Mouse (Mus musculus): Measurements from ENCODE around the gene Zzef1. TPM values are rescaled to one million over a fixed set of nuclear protein-coding genes. Genes with fewer than 3 reads are reported as not detected.

Gene Zzef1
- total and polyA plus RNA-seq, 3 experiments, result 10.5 to 20.8 (median 16.8) TPM

GRCm38 (mm10) chr11:72955339-72955974, 159.4 kb downstream of the Zzef1 start:
- in situ Hi-C loops (cut with MboI; ENCODE audit: low pct_ligation_motif_present, low pct_unique_long_range_greater_than_20kb, low sequenced_read_pairs), result no loop called here
- H3K4me1 ChIP-seq (ENCODE audit: control insufficient read depth in 1 of 2, insufficient read depth in 2 of 2), result peaks cover 53 to 98% of the 10 kb centered on the region in 2 experiments
- H3K4me3 ChIP-seq (replicated peaks in 1 of 3; ENCODE audit: low read depth in 2 of 3, low read length in 2 of 3, poor library complexity in 1 of 3), result no peak overlapping the region

GRCm38 (mm10) chr11:72957318-72957717, 161.3 kb downstream of the Zzef1 start:
- H3K27ac ChIP-seq (ENCODE audit: insufficient read depth, low read depth), result 0 out of 2 replicates have a peak overlapping the region, but pooled peaks have one; percentile 3
- H3K9ac ChIP-seq (ENCODE audit: insufficient read depth, low read depth), result no peak overlapping the region
- DNase-seq (ENCODE audit: extremely low read depth), result peak; percentile 72
- no peak overlapping the region for H3K4me3 ChIP-seq (replicated peaks in 1 of 3; ENCODE audit: low read depth in 2 of 3, low read length in 2 of 3, poor library complexity in 1 of 3)
- no peaks in the 10 kb centered on the region for H3K9me3 ChIP-seq (replicated peaks; ENCODE audit: low read length)
- H3K4me1 ChIP-seq (ENCODE audit: control insufficient read depth in 1 of 2, insufficient read depth in 2 of 2), result peaks cover 48 to 85% of the 10 kb centered on the region in 2 experiments
- H3K36me3 ChIP-seq (replicated peaks in 1 of 2; ENCODE audit: control insufficient read depth in 1 of 2, insufficient read depth in 1 of 2, low read length in 1 of 2), result no peaks in the 10 kb centered on the region
- in situ Hi-C loops (cut with MboI; ENCODE audit: low pct_ligation_motif_present, low pct_unique_long_range_greater_than_20kb, low sequenced_read_pairs) (no loop called here), dilution Hi-C loops (cut with MboI; ENCODE audit: extremely low pct_ligation_motif_present, extremely low pct_unique_long_range_greater_than_20kb, low sequenced_read_pairs) (no loop called here)
- no peaks in the 10 kb centered on the region for H3K27me3 ChIP-seq (replicated peaks)
- no peak overlapping the region for H3K4me2 ChIP-seq (ENCODE audit: insufficient read depth, low read depth, poor library complexity, severe bottlenecking)
- H3K79me2 ChIP-seq (replicated peaks; ENCODE audit: control insufficient read depth, extremely low read depth, insufficient read depth, poor library complexity, severe bottlenecking), result peaks cover 6% of the 10 kb centered on the region; the same call in 1 of the 2 replicates
- TF ChIP-seq KAT2A (IDR thresholded peaks at IDR 0.05; ENCODE audit: insufficient replicate concordance, low read length), result no peak
- TF ChIP-seq SIN3A (IDR thresholded peaks at IDR 0.05; ENCODE audit: low read length), result peak; percentile 20; the same call in 1 of the 2 replicates
- TF ChIP-seq POLR2AphosphoS2 (IDR thresholded peaks at IDR 0.05; ENCODE audit: low read depth, low read length), result no peak
- no peak for TF ChIP-seq GABPA (IDR thresholded peaks at IDR 0.05; ENCODE audit: insufficient replicate concordance, low read depth, low read length)
- TF ChIP-seq UBTF (IDR thresholded peaks at IDR 0.05; ENCODE audit: low read depth, low read length), result no peak
- TF ChIP-seq BHLHE40 (IDR thresholded peaks at IDR 0.05; ENCODE audit: low read depth, low read length), result peak; percentile 56; the same call in 1 of the 2 replicates
- TF ChIP-seq ELF1 (IDR thresholded peaks at IDR 0.05; ENCODE audit: low read depth, low read length), result 0 out of 2 replicates have a peak, but pooled peaks have one; percentile 37
- TF ChIP-seq POLR2A (IDR thresholded peaks at IDR 0.05; ENCODE audit: low read depth, low read length), result peak; percentile 38
- peak; percentile 71; the same call in 1 of the 2 replicates for TF ChIP-seq MXI1 (IDR thresholded peaks at IDR 0.05; ENCODE audit: low read depth, low read length)
- TF ChIP-seq JUND (conservative IDR thresholded peaks at IDR 0.05; ENCODE audit: low read depth, low read length), result peak; percentile 67
- TF ChIP-seq JUN (IDR thresholded peaks at IDR 0.05; ENCODE audit: insufficient read depth, low read depth, low read length), result peak; percentile 66
- TF ChIP-seq MAX (IDR thresholded peaks at IDR 0.05; ENCODE audit: low read length), result peak; percentile 93
- TF ChIP-seq MEF2A (IDR thresholded peaks at IDR 0.05; ENCODE audit: borderline replicate concordance, low read depth, low read length), result peak; percentile 55; the same call in 1 of the 2 replicates
- TF ChIP-seq USF1 (IDR thresholded peaks at IDR 0.05; ENCODE audit: low read depth, low read length), result peak; percentile 85
- TF ChIP-seq NRF1 (IDR thresholded peaks at IDR 0.05; ENCODE audit: low read depth, low read length), result no peak
- no peak for TF ChIP-seq PAX5 (IDR thresholded peaks at IDR 0.05; ENCODE audit: low read length)
- TF ChIP-seq USF2 (conservative IDR thresholded peaks at IDR 0.05; ENCODE audit: low read depth, low read length), result peak; percentile 76
- no peak for TF ChIP-seq SMC3 (IDR thresholded peaks at IDR 0.05; ENCODE audit: low read depth, low read length)
- peak; percentile 54 for TF ChIP-seq ETS1 (conservative IDR thresholded peaks at IDR 0.05; ENCODE audit: low read depth, low read length)
- TF ChIP-seq NELFE (IDR thresholded peaks at IDR 0.05; ENCODE audit: low read depth, low read length), result no peak
- TF ChIP-seq RCOR1 (conservative IDR thresholded peaks at IDR 0.05; ENCODE audit: low read depth, low read length), result no peak
- TF ChIP-seq TCF12 (IDR thresholded peaks at IDR 0.05; ENCODE audit: low read depth, low read length), result peak; percentile 48; the same call in 1 of the 2 replicates
- TF ChIP-seq MYC (IDR thresholded peaks at IDR 0.05; ENCODE audit: low read depth, low read length), result peak; percentile 68; the same call in 1 of the 2 replicates
- TF ChIP-seq CHD1 (IDR thresholded peaks at IDR 0.05; ENCODE audit: low read depth, low read length), result no peak
- 0 out of 2 replicates have a peak, but pooled peaks have one; percentile 13 for TF ChIP-seq MAZ (IDR thresholded peaks at IDR 0.05; ENCODE audit: low read depth, low read length)
- 0 out of 2 replicates have a peak, but pooled peaks have one; percentile 42 for TF ChIP-seq IRF4 (IDR thresholded peaks at IDR 0.05; ENCODE audit: low read depth, low read length)
- no peak for TF ChIP-seq TBP (conservative IDR thresholded peaks at IDR 0.05; ENCODE audit: low read depth, low read length)
- TF ChIP-seq EP300 (IDR thresholded peaks at IDR 0.05; ENCODE audit: low read length), result no peak; the same call in 1 of the 2 replicates
- peak; percentile 69 for TF ChIP-seq HCFC1 (IDR thresholded peaks at IDR 0.05; ENCODE audit: low read depth, low read length)

More at GRCm38 (mm10) chr11:72955339-72955974, 159.4 kb downstream of the Zzef1 start:
- no peak overlapping the region for H3K9ac ChIP-seq (ENCODE audit: insufficient read depth, low read depth)
- dilution Hi-C loops (cut with MboI; ENCODE audit: extremely low pct_ligation_motif_present, extremely low pct_unique_long_range_greater_than_20kb, low sequenced_read_pairs), result no loop called here
- H3K9me3 ChIP-seq (replicated peaks; ENCODE audit: low read length), result peaks cover 4% of the 10 kb centered on the region
- no peaks in the 10 kb centered on the region for H3K36me3 ChIP-seq (replicated peaks in 1 of 2; ENCODE audit: control insufficient read depth in 1 of 2, insufficient read depth in 1 of 2, low read length in 1 of 2)
- DNase-seq (ENCODE audit: extremely low read depth), result no peak
- H3K27me3 ChIP-seq (replicated peaks), result no peaks in the 10 kb centered on the region
- TF ChIP-seq USF2 (conservative IDR thresholded peaks at IDR 0.05; ENCODE audit: low read depth, low read length) (no peak), NRF1 (IDR thresholded peaks at IDR 0.05; ENCODE audit: low read depth, low read length) (0 out of 2 replicates have a peak, but pooled peaks have one; percentile 8)
- H3K27ac ChIP-seq (ENCODE audit: insufficient read depth, low read depth), result peak overlapping the region; percentile 53; the same call in 1 of the 2 replicates
- no peak overlapping the region for H3K4me2 ChIP-seq (ENCODE audit: insufficient read depth, low read depth, poor library complexity, severe bottlenecking)
- H3K79me2 ChIP-seq (replicated peaks; ENCODE audit: control insufficient read depth, extremely low read depth, insufficient read depth, poor library complexity, severe bottlenecking), result no peaks in the 10 kb centered on the region

Measured in CH12.LX (cell line).